Mouse (Mus musculus): ENCODE measurements at regions not wholly inside any gene's neighbourhood (a gene's known extent, or its start where the extent isn't known, plus 50 kb on each side); places are given as distances from the start of the nearest gene placed in this dataset.
A peak's percentile ranks its signal among the peaks of the same experiment; 100 is the strongest.

DNA sequence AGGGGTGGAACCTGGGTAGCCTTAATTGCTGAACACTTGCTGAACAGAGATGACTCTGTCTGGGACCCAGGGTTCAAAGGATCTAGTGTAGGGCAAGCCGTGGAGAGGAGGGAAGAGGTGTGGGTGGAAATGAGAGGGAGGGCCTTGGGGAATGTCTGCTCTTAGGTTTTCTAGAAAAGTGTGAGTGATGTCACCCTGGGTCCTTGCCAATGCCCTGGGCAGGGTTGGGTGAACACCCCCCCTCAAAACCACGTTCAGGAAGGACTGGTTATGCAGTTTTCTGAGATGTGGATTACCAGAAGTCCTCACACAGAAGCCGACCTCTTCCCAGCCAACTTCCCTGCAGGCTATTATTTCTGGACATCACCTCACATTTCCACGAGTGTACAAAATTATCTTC is 252.4 kb upstream of the Habp2 start:
- no peaks in the 10 kb centered on the region for H3K36me3 ChIP-seq (replicated peaks; ENCODE audit: control insufficient read depth, insufficient read depth)
- H3K9ac ChIP-seq, result no peak overlapping the region
- 86% methylated on average over 4 of the region's 4 CpGs for WGBS

DNA sequence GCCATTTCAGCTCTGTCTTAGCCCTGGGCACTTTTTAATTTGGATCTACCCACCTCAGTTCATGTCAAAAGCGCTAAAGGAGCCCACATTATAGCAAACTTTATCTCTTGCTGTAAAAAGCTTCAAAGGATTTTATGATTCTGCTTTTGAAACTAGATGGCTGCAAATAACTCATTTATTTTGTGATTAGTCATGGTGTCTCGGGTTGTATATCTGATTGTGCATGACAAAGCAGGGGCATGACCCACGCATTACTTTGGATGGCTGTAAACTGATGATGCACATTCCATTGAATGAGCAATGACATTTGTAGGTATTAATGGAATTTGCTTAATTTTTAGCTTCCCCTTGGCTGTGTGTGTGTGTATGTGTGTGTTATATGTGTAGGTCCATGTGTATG is 249.4 kb upstream of the Habp2 start:
- ATAC-seq (ENCODE audit: low FRiP score) (no peak), DNase-seq (ENCODE audit: low spot score) (no peak)
- WGBS, result 69% methylated on average over 3 of the region's 3 CpGs
- Histone ChIP-seq H3K27ac (no peak overlapping the region), H3K9me3 (ENCODE audit: control insufficient read depth, low read length) (no peaks in the 10 kb centered on the region), H3K27me3 (ENCODE audit: control insufficient read depth, insufficient read depth, low read length) (no peaks in the 10 kb centered on the region), H3K4me3 (replicated peaks; ENCODE audit: low read length) (no peak overlapping the region), H3K4me1 (replicated peaks; ENCODE audit: control insufficient read depth, insufficient read depth, low read length) (peaks cover 6% of the 10 kb centered on the region), H3K36me3 (replicated peaks; ENCODE audit: control insufficient read depth, insufficient read depth) (no peaks in the 10 kb centered on the region), H3K4me2 (replicated peaks) (no peak overlapping the region), H3K9ac (no peak overlapping the region)

More for the DNA sequence above, 252.4 kb upstream of the Habp2 start:
- Histone ChIP-seq H3K9me3 (ENCODE audit: control insufficient read depth, low read length) (no peaks in the 10 kb centered on the region), H3K4me2 (replicated peaks) (no peak overlapping the region), H3K4me1 (replicated peaks; ENCODE audit: control insufficient read depth, insufficient read depth, low read length) (peaks cover 12% of the 10 kb centered on the region), H3K27me3 (ENCODE audit: control insufficient read depth, insufficient read depth, low read length) (no peaks in the 10 kb centered on the region), H3K27ac (no peak overlapping the region), H3K4me3 (replicated peaks; ENCODE audit: low read length) (no peak overlapping the region)
- no peak for DNase-seq (ENCODE audit: low spot score)
- ATAC-seq (ENCODE audit: low FRiP score), result no peak

DNA sequence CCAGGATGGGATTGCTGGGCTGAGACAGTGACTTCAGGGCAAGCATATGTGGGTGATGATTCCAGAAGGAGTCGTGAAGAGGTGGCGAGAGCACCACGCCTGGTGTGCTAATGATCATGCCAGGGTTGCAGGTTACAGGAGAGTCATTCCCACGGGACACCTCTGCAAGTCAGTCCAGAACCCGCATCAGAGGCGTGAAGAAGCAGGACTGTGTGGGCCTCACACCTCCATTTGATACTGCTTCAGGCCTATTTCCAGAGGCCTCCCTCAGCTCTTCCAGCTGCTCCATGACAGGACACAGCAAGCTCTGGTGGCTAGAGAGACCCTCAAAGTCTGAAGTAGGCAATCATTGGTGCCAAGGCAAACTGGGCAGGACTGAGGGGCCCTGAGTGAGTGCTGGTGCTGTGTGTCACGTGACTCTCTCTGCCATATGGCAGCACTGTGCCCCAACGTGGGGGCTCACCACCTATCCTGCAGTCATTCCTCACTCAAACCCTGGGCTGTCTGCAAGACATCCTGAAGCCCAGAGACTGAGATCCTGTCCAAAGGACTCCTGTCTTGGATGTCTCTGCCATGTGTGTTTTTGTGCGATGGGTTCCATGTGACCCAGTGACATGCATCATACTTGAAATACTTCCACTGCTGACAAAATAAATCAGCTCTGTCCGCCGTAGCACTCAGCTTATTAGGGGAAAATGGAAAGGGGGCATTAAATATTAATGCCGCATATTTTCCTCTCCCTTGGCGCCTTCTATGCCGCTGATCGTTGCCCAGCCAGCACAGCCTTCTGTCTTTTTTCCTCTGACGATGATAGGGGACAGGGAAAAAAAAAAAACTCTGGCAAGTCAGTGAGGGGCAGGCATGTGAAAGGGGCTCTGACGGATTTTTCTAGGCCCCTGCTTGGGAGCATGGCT is 247.6 kb upstream of the Habp2 start:
- Histone ChIP-seq H3K4me1 (replicated peaks; ENCODE audit: control insufficient read depth, insufficient read depth, low read length) (peaks cover 6% of the 10 kb centered on the region), H3K36me3 (replicated peaks; ENCODE audit: control insufficient read depth, insufficient read depth) (no peaks in the 10 kb centered on the region), H3K4me2 (replicated peaks) (no peak overlapping the region), H3K27me3 (ENCODE audit: control insufficient read depth, insufficient read depth, low read length) (no peaks in the 10 kb centered on the region), H3K4me3 (replicated peaks; ENCODE audit: low read length) (no peak overlapping the region), H3K9me3 (ENCODE audit: control insufficient read depth, low read length) (no peaks in the 10 kb centered on the region), H3K9ac (no peak overlapping the region), H3K27ac (no peak overlapping the region)
- ATAC-seq (ENCODE audit: low FRiP score) (no peak), DNase-seq (ENCODE audit: low spot score) (no peak)
- 47% methylated on average over 17 of the region's 17 CpGs for WGBS

DNA sequence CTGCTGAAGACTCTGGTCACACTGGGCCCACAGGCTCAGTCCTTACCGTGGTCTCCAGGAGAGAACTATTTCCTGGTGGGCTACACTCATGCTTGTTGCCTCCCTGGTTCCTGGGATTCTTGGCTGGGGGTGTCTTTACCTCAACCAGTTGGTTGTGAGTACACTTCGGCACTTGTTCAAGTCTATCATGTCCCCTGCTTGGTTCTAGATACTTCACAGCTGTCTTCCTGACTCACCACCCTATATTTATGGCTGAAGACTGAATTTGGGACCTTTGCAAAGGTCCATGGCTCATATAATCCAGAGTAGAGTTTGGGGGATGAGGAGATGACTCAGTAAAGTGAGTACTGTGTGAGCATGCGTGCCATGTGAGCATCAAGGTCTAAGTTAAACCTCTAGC is 245.0 kb upstream of the Habp2 start:
- Histone ChIP-seq H3K4me3 (replicated peaks; ENCODE audit: low read length) (no peak overlapping the region), H3K9ac (no peak overlapping the region), H3K9me3 (ENCODE audit: control insufficient read depth, low read length) (no peaks in the 10 kb centered on the region), H3K4me1 (replicated peaks; ENCODE audit: control insufficient read depth, insufficient read depth, low read length) (peaks cover 6% of the 10 kb centered on the region), H3K27ac (no peak overlapping the region), H3K36me3 (replicated peaks; ENCODE audit: control insufficient read depth, insufficient read depth) (no peaks in the 10 kb centered on the region), H3K27me3 (ENCODE audit: control insufficient read depth, insufficient read depth, low read length) (no peaks in the 10 kb centered on the region), H3K4me2 (replicated peaks) (no peak overlapping the region)
- WGBS, result 88% methylated on average over 3 of the region's 3 CpGs
- DNase-seq (ENCODE audit: low spot score), result no peak
- no peak for ATAC-seq (ENCODE audit: low FRiP score)

GRCm38 (mm10) chr19:56046784-56047390 is 240.1 kb upstream of the Habp2 start:
- H3K9ac ChIP-seq, result no peak overlapping the region
- no peaks in the 10 kb centered on the region for H3K4me1 ChIP-seq (replicated peaks; ENCODE audit: control insufficient read depth, insufficient read depth, low read length)
- no peak overlapping the region for H3K4me3 ChIP-seq (replicated peaks; ENCODE audit: low read length)
- H3K4me2 ChIP-seq (replicated peaks), result no peak overlapping the region
- H3K27ac ChIP-seq, result no peak overlapping the region
- H3K9me3 ChIP-seq (ENCODE audit: control insufficient read depth, low read length), result no peaks in the 10 kb centered on the region
- 78% methylated on average over 16 of the region's 16 CpGs for WGBS
- DNase-seq (ENCODE audit: low spot score) (no peak), ATAC-seq (ENCODE audit: low FRiP score) (no peak)
- no peaks in the 10 kb centered on the region for H3K27me3 ChIP-seq (ENCODE audit: control insufficient read depth, insufficient read depth, low read length)
- H3K36me3 ChIP-seq (replicated peaks; ENCODE audit: control insufficient read depth, insufficient read depth), result no peaks in the 10 kb centered on the region

DNA sequence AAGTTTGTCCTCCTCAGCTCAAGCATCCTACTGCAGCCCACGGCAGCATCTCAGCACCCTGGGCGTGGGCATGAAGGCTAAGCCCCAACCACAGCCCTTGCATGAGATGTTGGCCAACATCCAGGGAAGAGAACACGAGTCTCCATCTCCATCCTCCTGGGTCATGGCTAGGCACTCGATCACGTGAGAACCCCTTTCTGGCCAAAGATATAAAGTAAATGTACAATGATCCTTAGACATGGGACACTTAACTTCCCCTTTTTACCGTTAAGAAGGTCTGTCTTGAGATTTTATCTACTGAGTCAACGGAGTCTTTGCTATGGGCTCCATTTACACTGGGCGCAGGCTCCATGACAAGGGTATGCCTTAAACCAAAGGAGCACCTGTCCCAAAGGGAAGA is 232.8 kb upstream of the Habp2 start:
- H3K4me3 ChIP-seq (replicated peaks; ENCODE audit: low read length), result no peak overlapping the region
- H3K9me3 ChIP-seq (ENCODE audit: control insufficient read depth, low read length), result no peaks in the 10 kb centered on the region
- DNase-seq (ENCODE audit: low spot score) (no peak), ATAC-seq (ENCODE audit: low FRiP score) (no peak)
- H3K9ac ChIP-seq, result no peak overlapping the region
- H3K4me1 ChIP-seq (replicated peaks; ENCODE audit: control insufficient read depth, insufficient read depth, low read length), result no peaks in the 10 kb centered on the region
- no peaks in the 10 kb centered on the region for H3K36me3 ChIP-seq (replicated peaks; ENCODE audit: control insufficient read depth, insufficient read depth)
- no peak overlapping the region for H3K4me2 ChIP-seq (replicated peaks)
- no peak overlapping the region for H3K27ac ChIP-seq
- 95% methylated on average over 8 of the region's 8 CpGs for WGBS
- no peaks in the 10 kb centered on the region for H3K27me3 ChIP-seq (ENCODE audit: control insufficient read depth, insufficient read depth, low read length)

- no peaks in the 10 kb centered on the region for H3K36me3 ChIP-seq (replicated peaks; ENCODE audit: control insufficient read depth, insufficient read depth)
- no peak overlapping the region for H3K9ac ChIP-seq
- H3K27me3 ChIP-seq (ENCODE audit: control insufficient read depth, insufficient read depth, low read length), result no peaks in the 10 kb centered on the region
- no peak overlapping the region for H3K27ac ChIP-seq
- no peak overlapping the region for H3K4me3 ChIP-seq (replicated peaks; ENCODE audit: low read length)
- H3K4me1 ChIP-seq (replicated peaks; ENCODE audit: control insufficient read depth, insufficient read depth, low read length), result no peaks in the 10 kb centered on the region
- 86% methylated on average over 6 of the region's 6 CpGs for WGBS
- H3K4me2 ChIP-seq (replicated peaks), result no peak overlapping the region
- ATAC-seq (ENCODE audit: low FRiP score) (no peak), DNase-seq (ENCODE audit: low spot score) (no peak)
- no peaks in the 10 kb centered on the region for H3K9me3 ChIP-seq (ENCODE audit: control insufficient read depth, low read length)
These were observed 230.5 kb upstream of the Habp2 start for GRCm38 (mm10) chr19:56056397-56056796.

- WGBS, result 9% methylated on average over 10 of the region's 10 CpGs
- Histone ChIP-seq H3K4me1 (replicated peaks; ENCODE audit: control insufficient read depth, insufficient read depth, low read length) (0 out of 2 replicates have a peak, but pooled peaks cover 8% of the 10 kb centered on the region), H3K9me3 (ENCODE audit: control insufficient read depth, low read length) (no peaks in the 10 kb centered on the region), H3K4me2 (replicated peaks) (no peak overlapping the region), H3K36me3 (replicated peaks; ENCODE audit: control insufficient read depth, insufficient read depth) (no peaks in the 10 kb centered on the region), H3K27ac (peak overlapping the region; percentile 38), H3K4me3 (replicated peaks; ENCODE audit: low read length) (no peak overlapping the region), H3K9ac (no peak overlapping the region), H3K27me3 (ENCODE audit: control insufficient read depth, insufficient read depth, low read length) (0 out of 2 replicates have a peak, but pooled peaks cover 4% of the 10 kb centered on the region)
- DNase-seq (ENCODE audit: low spot score) (no peak), ATAC-seq (ENCODE audit: low FRiP score) (peak; percentile 79; the same call in 1 of the 2 replicates)
These were observed 224.9 kb upstream of the Habp2 start for GRCm38 (mm10) chr19:56061882-56062540.

GRCm38 (mm10) chr19:56063099-56063498 is 223.8 kb upstream of the Habp2 start:
- no peak for ATAC-seq (ENCODE audit: low FRiP score)
- H3K4me1 ChIP-seq (replicated peaks; ENCODE audit: control insufficient read depth, insufficient read depth, low read length), result 0 out of 2 replicates have a peak, but pooled peaks cover 8% of the 10 kb centered on the region
- H3K36me3 ChIP-seq (replicated peaks; ENCODE audit: control insufficient read depth, insufficient read depth), result no peaks in the 10 kb centered on the region
- H3K4me2 ChIP-seq (replicated peaks), result no peak overlapping the region
- H3K9me3 ChIP-seq (ENCODE audit: control insufficient read depth, low read length), result no peaks in the 10 kb centered on the region
- H3K27ac ChIP-seq, result no peak overlapping the region
- H3K27me3 ChIP-seq (ENCODE audit: control insufficient read depth, insufficient read depth, low read length), result 0 out of 2 replicates have a peak, but pooled peaks cover 4% of the 10 kb centered on the region
- H3K9ac ChIP-seq, result no peak overlapping the region
- DNase-seq (ENCODE audit: low spot score), result no peak
- 41% methylated on average over 5 of the region's 5 CpGs for WGBS
- H3K4me3 ChIP-seq (replicated peaks; ENCODE audit: low read length), result no peak overlapping the region
